In genomic region chrX:8288621-8289020, GRCm38 (mm10) we compare ENCODE assay signal across 28 mouse cellular contexts. TPM values are rescaled to one million over a fixed set of nuclear protein-coding genes. Genes with fewer than 3 reads are reported as not detected.
"Had no signal": no experiment of that assay in that cellular context is flagged by ENCODE, and none has a peak within 500 bp of the region (broad histone marks: within the 10 kb centered on the region; RNA-seq: fewer than 3 reads in every experiment).

No protein-coding gene starts in this region.

- DNase-seq: gastrocnemius, adult 2 months; gastrocnemius, postnatal 10 days; gastrocnemius, postnatal 25 days; heart, adult 18-20 months; heart, postnatal 14 days; heart, postnatal 36 days; kidney, adult 11 months; kidney, adult 2 months; kidney, adult 9 months; kidney, postnatal 14 days; kidney, postnatal 36 days; layer of hippocampus, adult 9-11 months; layer of hippocampus, postnatal 36 days; left cerebral cortex, postnatal 4 days had no signal

- ATAC-seq: hindbrain, postnatal 0 days; intestine, embryonic 16.5 days; liver, embryonic 12.5 days had no signal

RNA-seq across cellular contexts. Expression of gene Slc38a5, which starts 17.7 kb away (rescaled TPM):
- total RNA-seq: gastrocnemius, adult 2 months; gastrocnemius, postnatal 25 days had no signal

RNA-seq across cellular contexts. Expression of gene Ssxb10, which starts 38.6 kb away (rescaled TPM):
- total RNA-seq: gastrocnemius, adult 2 months; gastrocnemius, postnatal 10 days; gastrocnemius, postnatal 25 days; gastrocnemius, postnatal 4 days; granulocyte monocyte progenitor cell, adult 5-6 weeks; heart, adult 18-20 months; heart, postnatal 14 days; heart, postnatal 36 days; hematopoietic stem cell, adult 5-6 weeks; hindbrain, postnatal 0 days; layer of hippocampus, adult 18-20 months; layer of hippocampus, adult 8-10 months; layer of hippocampus, postnatal 14 days; layer of hippocampus, postnatal 36 days; left cerebral cortex, adult 18-20 months; left cerebral cortex, adult 8-10 months; left cerebral cortex, postnatal 10 days; left cerebral cortex, postnatal 25 days; left cerebral cortex, postnatal 4 days; liver, adult 2 months had no signal
